Mouse (Mus musculus) forebrain, postnatal 0 days (tissue): ENCODE measurements around the gene Rcsd1. TPM values are rescaled to one million over a fixed set of nuclear protein-coding genes. Genes with fewer than 3 reads are reported as not detected.

Source experiments
- ATAC-seq: fragments of 200-750 bp; cut with Nextera tagmentation; 2 replicates; pipeline ENCODE4 v1.8.0; 2017; ENCODE audit warnings: mild to moderate bottlenecking, moderate library complexity
- DNase-seq: peaks from one replicate; pipeline ENCODE4 v3.0.0-alpha.2; 2015
- H3K27ac ChIP-seq: fragments of 300-500 bp; sonication (generic); 2 replicates; pipeline ENCODE4 v1.5.1; 2014; ENCODE audit warnings: low read depth, mild to moderate bottlenecking, antibody characterized with exemption, low read length, moderate library complexity, mixed read lengths
- H3K27me3 ChIP-seq: fragments of 300-500 bp; sonication (generic); 2 replicates; pipeline ENCODE4 v1.6.1; 2014; ENCODE audit warnings: mild to moderate bottlenecking, low read length, mixed read lengths; ENCODE audit not compliant: insufficient read depth
- H3K36me3 ChIP-seq: fragments of 300-500 bp; sonication (generic); 2 replicates; pipeline ENCODE4 v1.6.1; 2014; ENCODE audit warnings: mild to moderate bottlenecking, moderate library complexity; ENCODE audit not compliant: insufficient read depth
- H3K4me1 ChIP-seq: fragments of 300-500 bp; sonication (generic); 2 replicates; pipeline ENCODE4 v1.6.1; 2014; ENCODE audit warnings: antibody characterized with exemption; ENCODE audit not compliant: insufficient read depth
- H3K4me2 ChIP-seq: fragments of 300-500 bp; sonication (generic); 2 replicates; pipeline ENCODE4 v1.6.1; 2014; ENCODE audit warnings: low read depth, mild to moderate bottlenecking, moderate library complexity
- H3K4me3 ChIP-seq: fragments of 300-500 bp; sonication (generic); 2 replicates; pipeline ENCODE4 v1.5.1; 2014; ENCODE audit warnings: low read depth, low read length, mixed read lengths
- H3K9ac ChIP-seq: fragments of 300-500 bp; sonication (generic); 2 replicates; pipeline ENCODE4 v1.6.1; 2014; ENCODE audit warnings: mild to moderate bottlenecking
- H3K9me3 ChIP-seq: fragments of 300-500 bp; sonication (generic); 2 replicates; pipeline ENCODE4 v1.6.1; 2016; ENCODE audit warnings: low read length
- CTCF ChIP-seq: sonication (generic); IDR thresholded peaks from 2 replicates; pipeline ENCODE4 v1.5.1; 2016; ENCODE audit warnings: antibody characterized with exemption, control low read depth, low read depth
- WGBS: fragments of 180-500 bp; shearing (Covaris S2); extraction: QIAGEN DNeasy Blood & Tissue Kit; methylation state at CpG from one replicate; pipeline ENCODE4 v1.1.7; 2014; 5-methylcytosine and 5-hydroxymethylcytosine counted together
- polyA plus RNA-seq: library from polyadenylated mRNA; unstranded; fragments of >200 nt; fragmentation: Nextera tagmentation; extraction: Ambion mirVana; gene quantifications from 2 replicates; pipeline ENCODE4 v1.2.1, GENCODE M21; 2015
- total RNA-seq: library from RNA; depleted of rRNA; stranded (reverse); fragments of >200 nt; gene quantifications from 2 replicates; pipeline ENCODE4 v1.2.3, GENCODE M21; 2014

Rcsd1 gene
- total and polyA plus RNA-seq, 2 experiments from 2014 or later, result 7.5 to 8.0 TPM

DNA sequence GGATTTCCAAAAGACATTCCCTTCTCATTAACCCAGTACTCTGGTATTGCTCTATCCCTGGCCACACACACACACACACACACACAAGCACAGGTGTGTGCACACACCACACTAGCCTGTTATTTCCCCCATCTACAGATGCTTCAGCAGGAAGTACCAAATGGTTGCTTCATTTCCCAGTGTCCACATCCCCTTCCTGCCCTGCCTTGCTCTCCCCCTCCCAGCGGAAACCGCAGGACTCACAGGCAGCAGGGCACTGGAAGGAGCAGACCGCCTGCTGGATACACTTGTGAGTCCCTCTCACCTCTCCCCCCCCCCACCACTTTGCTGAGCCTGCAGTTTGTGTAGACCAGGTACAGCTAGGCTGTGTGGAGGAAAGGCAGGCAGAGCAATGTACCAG is 18.0 kb downstream of the Rcsd1 start:
- ATAC-seq (no peak), DNase-seq (no peak)
- Histone ChIP-seq H3K27ac (no peak overlapping the region), H3K4me2 (no peak overlapping the region), H3K9ac (no peak overlapping the region), H3K9me3 (no peaks in the 10 kb centered on the region), H3K4me1 (no peaks in the 10 kb centered on the region), H3K36me3 (no peaks in the 10 kb centered on the region), H3K27me3 (no peaks in the 10 kb centered on the region), H3K4me3 (no peak overlapping the region)
- TF ChIP-seq CTCF, result no peak
- WGBS, result 36% methylated on average over 3 of the region's 3 CpGs

DNA sequence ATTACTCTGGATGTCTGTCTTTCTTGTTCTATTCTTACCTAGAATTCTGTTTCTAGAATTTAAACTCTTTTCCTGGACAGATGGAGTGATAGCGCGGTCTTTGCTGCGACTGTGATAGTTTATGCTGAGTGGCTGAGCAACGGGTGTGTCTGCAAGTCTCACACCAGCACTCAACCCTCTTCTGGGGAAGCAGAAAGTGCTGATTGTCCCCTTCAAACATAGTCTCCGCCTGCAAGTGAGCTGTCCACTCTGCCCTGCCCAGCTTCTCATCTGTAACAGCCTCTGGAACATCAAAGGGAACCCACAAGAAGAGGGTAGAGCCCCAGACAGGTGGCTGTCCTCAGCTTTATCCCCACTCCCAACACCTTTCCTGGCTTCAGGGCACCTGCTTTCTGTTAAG is 19.7 kb downstream of the Rcsd1 start:
- H3K27ac ChIP-seq, result no peak overlapping the region
- TF ChIP-seq CTCF, result no peak
- H3K4me3 ChIP-seq, result no peak overlapping the region
- no peak for ATAC-seq
- no peaks in the 10 kb centered on the region for H3K9me3 ChIP-seq
- 85% methylated on average over 5 of the region's 5 CpGs for WGBS
- no peaks in the 10 kb centered on the region for H3K4me1 ChIP-seq
- no peak overlapping the region for H3K4me2 ChIP-seq
- DNase-seq, result no peak
- H3K36me3 ChIP-seq, result no peaks in the 10 kb centered on the region
- no peaks in the 10 kb centered on the region for H3K27me3 ChIP-seq
- no peak overlapping the region for H3K9ac ChIP-seq

DNA sequence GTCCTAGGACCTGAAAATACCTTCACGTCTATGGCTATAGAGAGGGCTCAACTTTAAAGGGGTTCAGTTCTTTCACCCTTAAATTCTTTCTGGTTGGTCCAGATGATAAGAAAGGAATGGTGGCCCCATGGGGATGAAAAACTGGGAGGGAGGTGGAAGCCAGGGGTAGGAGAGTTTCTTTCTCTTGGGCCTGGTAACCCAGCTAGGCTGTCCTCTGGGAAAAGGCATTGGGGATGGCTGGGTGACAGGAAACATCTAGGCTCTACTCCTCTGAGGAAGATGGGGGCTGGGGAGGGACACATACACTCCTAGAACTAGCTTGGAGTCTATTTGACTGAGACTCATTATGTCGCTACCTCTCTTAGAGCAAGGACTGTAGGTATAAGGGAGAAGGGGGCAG is 21.7 kb downstream of the Rcsd1 start:
- no peak overlapping the region for H3K4me2 ChIP-seq
- H3K36me3 ChIP-seq, result no peaks in the 10 kb centered on the region
- H3K27ac ChIP-seq, result no peak overlapping the region
- no peak for ATAC-seq
- H3K9me3 ChIP-seq, result no peaks in the 10 kb centered on the region
- H3K27me3 ChIP-seq, result no peaks in the 10 kb centered on the region
- WGBS, result 85% methylated on average over 2 of the region's 2 CpGs
- H3K4me3 ChIP-seq, result no peak overlapping the region
- H3K4me1 ChIP-seq, result no peaks in the 10 kb centered on the region
- H3K9ac ChIP-seq, result no peak overlapping the region
- no peak for TF ChIP-seq CTCF
- DNase-seq, result no peak

GRCm38 (mm10) chr1:165686963-165687362 is 22.6 kb downstream of the Rcsd1 start:
- no peak overlapping the region for H3K4me3 ChIP-seq
- no peak for ATAC-seq
- no peak overlapping the region for H3K27ac ChIP-seq
- WGBS, result 49% methylated on average over 8 of the region's 8 CpGs
- no peaks in the 10 kb centered on the region for H3K4me1 ChIP-seq
- no peak overlapping the region for H3K4me2 ChIP-seq
- no peaks in the 10 kb centered on the region for H3K27me3 ChIP-seq
- H3K36me3 ChIP-seq, result no peaks in the 10 kb centered on the region
- H3K9me3 ChIP-seq, result no peaks in the 10 kb centered on the region
- no peak overlapping the region for H3K9ac ChIP-seq
- TF ChIP-seq CTCF, result no peak
- no peak for DNase-seq

DNA sequence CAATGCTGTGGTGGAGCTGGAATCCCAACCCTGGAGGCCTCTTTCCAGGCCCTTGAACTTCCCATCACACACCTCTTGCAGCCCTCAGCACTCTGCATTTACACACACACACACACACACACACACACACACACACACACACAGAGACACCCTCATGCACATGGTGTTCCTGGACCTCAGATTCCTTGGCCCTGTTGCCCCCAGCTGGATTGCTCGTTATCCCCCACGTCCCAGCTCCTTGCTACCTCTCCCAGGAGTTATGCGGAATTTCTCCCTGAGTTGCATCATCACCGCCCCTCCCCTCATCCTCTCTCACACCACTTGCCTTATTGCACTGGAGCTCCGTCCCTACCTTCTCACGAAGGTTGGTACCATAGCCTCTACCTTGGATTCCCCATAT is 23.2 kb downstream of the Rcsd1 start:
- H3K4me1 ChIP-seq, result no peaks in the 10 kb centered on the region
- ATAC-seq, result no peak
- H3K4me2 ChIP-seq, result no peak overlapping the region
- no peaks in the 10 kb centered on the region for H3K9me3 ChIP-seq
- no peak overlapping the region for H3K27ac ChIP-seq
- no peak overlapping the region for H3K4me3 ChIP-seq
- no peaks in the 10 kb centered on the region for H3K36me3 ChIP-seq
- no peak for DNase-seq
- no peaks in the 10 kb centered on the region for H3K27me3 ChIP-seq
- no peak overlapping the region for H3K9ac ChIP-seq
- WGBS, result 55% methylated on average over 6 of the region's 6 CpGs
- no peak for TF ChIP-seq CTCF

DNA sequence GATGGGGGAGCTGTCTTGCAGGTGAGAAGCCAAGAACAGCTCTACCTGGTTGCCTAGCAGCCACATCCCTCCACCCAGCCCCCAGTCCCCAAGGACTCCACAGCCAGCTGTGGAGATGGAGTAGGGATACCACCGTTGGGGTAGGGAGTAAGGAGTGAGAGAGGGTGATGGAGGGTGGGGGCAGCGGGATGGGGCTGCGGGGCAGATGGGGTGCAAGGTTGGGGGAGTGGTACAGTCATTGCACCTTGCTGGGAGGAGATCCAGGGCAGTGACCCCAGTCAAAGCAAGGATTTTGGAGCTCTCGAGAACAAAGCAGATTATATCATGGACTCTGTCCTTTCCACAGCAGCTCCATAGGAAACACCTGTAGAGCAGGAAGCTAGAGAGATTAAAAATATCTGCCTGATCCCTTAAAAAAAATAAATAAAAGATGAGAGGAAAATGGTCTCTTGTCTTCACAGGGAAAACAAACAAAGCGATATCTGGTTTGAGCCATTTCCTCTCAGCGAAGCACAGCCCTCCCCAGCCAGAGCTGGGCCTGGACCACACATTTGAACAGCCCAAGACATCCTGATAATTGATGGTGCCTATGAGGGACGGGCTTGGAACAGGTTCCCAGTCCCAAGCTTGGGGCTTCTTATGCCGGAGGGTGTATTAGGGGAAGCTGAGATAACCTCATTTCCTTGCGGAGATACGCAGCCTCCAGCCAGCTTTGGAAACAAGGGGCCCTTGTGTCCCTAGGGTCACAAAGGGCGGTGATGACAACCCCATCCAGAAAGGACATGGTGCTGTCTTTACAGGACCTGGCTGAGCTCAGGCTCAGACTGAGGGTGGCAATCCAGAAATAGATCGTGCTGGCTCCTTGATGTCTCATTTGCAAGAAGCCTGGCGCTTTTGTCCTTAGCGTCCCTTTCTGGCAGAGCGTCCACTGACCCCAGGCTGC is 25.0 kb downstream of the Rcsd1 start:
- TF ChIP-seq CTCF, result no peak
- H3K4me1 ChIP-seq, result no peaks in the 10 kb centered on the region
- H3K4me2 ChIP-seq, result no peak overlapping the region
- H3K9me3 ChIP-seq, result no peaks in the 10 kb centered on the region
- ATAC-seq, result no peak
- no peaks in the 10 kb centered on the region for H3K36me3 ChIP-seq
- H3K27ac ChIP-seq, result no peak overlapping the region
- H3K4me3 ChIP-seq, result no peak overlapping the region
- no peak overlapping the region for H3K9ac ChIP-seq
- 61% methylated on average over 15 of the region's 15 CpGs for WGBS
- no peaks in the 10 kb centered on the region for H3K27me3 ChIP-seq
- no peak for DNase-seq

- no peak for TF ChIP-seq CTCF
Measured at GRCm38 (mm10) chr1:165682056-165682853, 27.3 kb downstream of the Rcsd1 start.

More at GRCm38 (mm10) chr1:165682056-165682853, 27.3 kb downstream of the Rcsd1 start:
- Histone ChIP-seq H3K4me2 (no peak overlapping the region), H3K9ac (no peak overlapping the region), H3K4me3 (no peak overlapping the region), H3K4me1 (no peaks in the 10 kb centered on the region), H3K27me3 (no peaks in the 10 kb centered on the region), H3K36me3 (no peaks in the 10 kb centered on the region), H3K27ac (no peak overlapping the region), H3K9me3 (no peaks in the 10 kb centered on the region)
- 86% methylated on average over 18 of the region's 18 CpGs for WGBS
- DNase-seq (no peak), ATAC-seq (no peak)
